Mouse (Mus musculus) C2C12 (cell line): ENCODE data around the gene Casp3. TPM values are rescaled to one million over a fixed set of nuclear protein-coding genes. Genes with fewer than 3 reads are reported as not detected.

ENCODE experiments used
- H3K27me3 ChIP-seq: one replicate; pipeline ENCODE4 v1.6.1; 2011; ENCODE audit not compliant: control insufficient read depth, insufficient read depth, insufficient read length
- H3K36me3 ChIP-seq: one replicate; pipeline ENCODE4 v1.6.1; 2011; ENCODE audit not compliant: control insufficient read depth, insufficient read depth
- H3K4me3 ChIP-seq: one replicate; pipeline ENCODE4 v1.5.1; 2011; ENCODE audit warnings: mild to moderate bottlenecking, control low read depth; ENCODE audit not compliant: poor library complexity, insufficient read depth, severe bottlenecking
- H3K79me2 ChIP-seq: one replicate; pipeline ENCODE4 v1.6.1; 2011; ENCODE audit not compliant: control insufficient read depth, insufficient read depth
- H3K79me3 ChIP-seq: one replicate; pipeline ENCODE4 v1.6.1; 2011; ENCODE audit warnings: low read depth, control low read depth
- H3ac ChIP-seq: one replicate; pipeline ENCODE3; 2011; ENCODE audit warnings: low read depth; ENCODE audit not compliant: control insufficient read depth, insufficient read length
- CEBPB ChIP-seq: IDR thresholded peaks from one replicate; pipeline ENCODE4 v1.6.1; 2011; ENCODE audit warnings: low read depth, mild to moderate bottlenecking, control low read depth, moderate library complexity
- CTCF ChIP-seq: IDR thresholded peaks from one replicate; pipeline ENCODE4 v1.5.1; 2011; ENCODE audit not compliant: control insufficient read depth, insufficient read depth, insufficient read length
- FOSL1 ChIP-seq: IDR thresholded peaks from one replicate; pipeline ENCODE4 v1.8.0; 2011; ENCODE audit warnings: mild to moderate bottlenecking, low read length; ENCODE audit not compliant: poor library complexity, insufficient read depth, severe bottlenecking
- MAX ChIP-seq: IDR thresholded peaks from one replicate; pipeline ENCODE4 v1.6.1; 2011; ENCODE audit warnings: mild to moderate bottlenecking, control low read depth
- MYOD1 ChIP-seq: IDR thresholded peaks from one replicate; pipeline ENCODE4 v1.6.1; 2011; ENCODE audit warnings: low read depth; ENCODE audit not compliant: control insufficient read depth, insufficient read length
- MYOG ChIP-seq: IDR thresholded peaks from one replicate; pipeline ENCODE4 v1.6.1; 2011; ENCODE audit not compliant: control insufficient read depth, insufficient read length; ENCODE audit errors: extremely low read depth
- USF1 ChIP-seq: IDR thresholded peaks from one replicate; pipeline ENCODE4 v1.6.1; 2011; ENCODE audit warnings: low read depth, mild to moderate bottlenecking, control low read depth, moderate library complexity
- long read RNA-seq, 2 experiments: library from polyadenylated mRNA; unstranded; transcript quantifications; one replicate each; pipeline ENCODE4 v2.0.0; 2019 to 2020
- polyA plus RNA-seq: library from polyadenylated mRNA; unstranded; fragments of >200 nt; fragmentation: generic; extraction: Trizol; gene quantifications from one replicate; pipeline ENCODE4 v1.2.1, GENCODE M21; 2012; ENCODE audit warnings: missing spikeins

Gene Casp3
- polyA plus RNA-seq, result 37.1 TPM
- long read RNA-seq, experiment 1, transcript Casp3-201 (7 exons, 1,520 nt), result minor isoform, 9 of 56 reads
- long read RNA-seq, experiment 1, transcript Casp3-204 (7 exons, 2,601 nt), result major isoform, 32 of 56 reads
- long read RNA-seq, experiment 1, partial matches to known transcripts, result 14 of 56 reads
- long read RNA-seq, experiment 1, other reads (novel, unspliced or antisense), result 1 of 56 reads
- long read RNA-seq, experiment 2, transcript Casp3-201 (7 exons, 1,520 nt), result minor isoform, 57 of 297 reads
- long read RNA-seq, experiment 2, transcript Casp3-204 (7 exons, 2,601 nt), result major isoform, 223 of 297 reads
- long read RNA-seq, experiment 2, partial matches to known transcripts, result 5 of 297 reads
- long read RNA-seq, experiment 2, other reads (novel, unspliced or antisense), result 12 of 297 reads

DNA sequence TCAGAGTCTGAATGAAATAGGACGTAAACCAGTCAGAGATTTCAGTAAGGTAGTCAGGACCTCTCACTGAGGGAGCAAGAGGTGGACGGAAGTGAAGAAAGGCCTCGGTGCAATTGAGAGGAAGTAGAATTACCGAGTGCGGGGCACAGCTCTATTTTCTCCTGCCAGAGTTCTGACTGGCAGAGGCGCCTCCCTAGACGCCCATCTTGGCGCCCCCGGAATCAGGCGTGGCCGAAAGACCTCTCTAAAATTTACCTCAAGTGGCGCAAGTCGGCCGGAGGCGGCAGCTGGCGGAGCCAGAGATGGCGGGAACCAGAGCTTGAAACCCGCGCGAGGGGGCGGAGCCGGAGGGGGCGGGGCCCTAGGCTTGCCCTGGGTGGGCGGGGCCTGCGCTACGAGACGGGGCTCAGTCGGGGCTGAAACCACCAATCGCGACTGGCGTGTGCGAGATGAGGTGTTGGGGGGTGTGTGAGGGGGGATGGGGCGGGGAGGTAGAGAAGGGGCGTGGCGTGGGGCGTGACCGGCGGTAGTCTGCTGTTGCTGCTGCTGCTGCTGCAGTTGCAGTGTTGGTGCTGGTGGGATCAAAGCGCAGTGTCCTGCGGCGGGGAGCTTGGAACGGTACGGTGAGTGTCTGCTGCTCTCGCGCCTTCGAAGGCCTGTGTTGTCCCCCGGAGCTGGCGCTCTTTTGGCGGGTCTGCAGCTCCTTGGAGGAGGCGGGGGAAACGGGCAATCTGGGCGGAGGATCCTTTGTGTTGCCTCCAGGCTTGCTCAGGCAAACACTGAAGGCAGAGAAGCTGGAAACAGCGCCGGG lies at the start of gene Casp3, which contains the start of gene Primpol:
Gene Casp3 (plus strand): TSS at position 413 of the 811 bp plus-strand sequence.
Gene Primpol (minus strand): TSS at position 334 of the 811 bp plus-strand sequence.
- Histone ChIP-seq H3K36me3 (peaks cover 3% of the 10 kb centered on the region), H3K4me3 (peak within 1 kb of the TSS; percentile 85), H3K79me2 (peaks cover 49% of the 10 kb centered on the region), H3ac (peak within 1 kb of the TSS; percentile 85), H3K79me3 (peaks cover 39% of the 10 kb centered on the region), H3K27me3 (no peaks in the 10 kb centered on the region)
- TF ChIP-seq CTCF, result no peak
- no peak for TF ChIP-seq FOSL1
- TF ChIP-seq MYOG, result no peak
- no peak for TF ChIP-seq CEBPB
- no peak for TF ChIP-seq MAX
- no peak for TF ChIP-seq MYOD1
- TF ChIP-seq USF1, result no peak

DNA sequence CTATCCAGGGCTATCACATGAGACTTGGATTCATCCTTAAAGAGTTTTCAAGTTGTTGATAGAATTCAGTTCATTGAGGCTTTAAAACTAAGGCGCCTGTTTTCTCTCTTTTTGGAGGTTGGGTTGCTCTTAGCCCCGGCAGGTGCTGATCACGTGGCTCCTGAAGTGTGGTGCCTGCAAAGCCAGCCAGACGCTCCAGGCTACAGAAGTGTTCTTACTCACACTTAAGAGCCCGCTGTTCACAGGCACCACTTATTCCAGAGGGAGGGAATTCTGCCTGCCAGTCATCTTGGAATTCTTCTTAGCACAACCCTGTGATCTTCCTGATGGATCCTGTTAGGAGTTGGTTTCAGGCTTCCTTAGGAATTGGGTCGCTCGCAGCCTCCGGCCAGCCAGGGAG lies 49.1 kb upstream of the Casp3 start:
- Histone ChIP-seq H3K79me3 (no peaks in the 10 kb centered on the region), H3K36me3 (peaks cover 35% of the 10 kb centered on the region), H3K4me3 (no peak overlapping the region), H3K79me2 (no peaks in the 10 kb centered on the region), H3K27me3 (no peaks in the 10 kb centered on the region), H3ac (no peak overlapping the region)
- no peak for TF ChIP-seq MYOD1
- no peak for TF ChIP-seq MAX
- no peak for TF ChIP-seq CTCF
- no peak for TF ChIP-seq MYOG
- no peak for TF ChIP-seq USF1
- TF ChIP-seq CEBPB, result no peak
- no peak for TF ChIP-seq FOSL1

DNA sequence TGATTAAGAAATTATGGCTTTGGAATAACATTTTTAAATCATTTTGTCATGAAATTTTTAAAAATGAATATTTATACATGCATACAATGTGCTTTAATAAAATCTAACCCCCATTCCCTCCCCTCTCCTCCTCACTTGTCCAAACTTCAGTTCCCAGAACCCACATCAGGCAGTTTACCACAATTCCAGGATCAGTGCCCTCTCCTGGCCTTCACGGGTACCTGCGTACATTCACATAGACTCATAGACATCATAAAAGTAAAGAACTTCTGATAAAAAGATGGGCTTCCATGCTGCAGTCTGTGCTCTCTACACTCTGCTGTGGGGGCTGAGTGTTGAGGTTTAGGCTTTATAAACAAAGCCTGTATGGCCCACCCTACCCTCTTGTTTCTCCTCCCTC lies 48.1 kb upstream of the Casp3 start:
- Histone ChIP-seq H3K36me3 (peaks cover 31% of the 10 kb centered on the region), H3K4me3 (no peak overlapping the region), H3K79me3 (no peaks in the 10 kb centered on the region), H3K79me2 (no peaks in the 10 kb centered on the region), H3K27me3 (no peaks in the 10 kb centered on the region), H3ac (no peak overlapping the region)
- no peak for TF ChIP-seq CEBPB

DNA sequence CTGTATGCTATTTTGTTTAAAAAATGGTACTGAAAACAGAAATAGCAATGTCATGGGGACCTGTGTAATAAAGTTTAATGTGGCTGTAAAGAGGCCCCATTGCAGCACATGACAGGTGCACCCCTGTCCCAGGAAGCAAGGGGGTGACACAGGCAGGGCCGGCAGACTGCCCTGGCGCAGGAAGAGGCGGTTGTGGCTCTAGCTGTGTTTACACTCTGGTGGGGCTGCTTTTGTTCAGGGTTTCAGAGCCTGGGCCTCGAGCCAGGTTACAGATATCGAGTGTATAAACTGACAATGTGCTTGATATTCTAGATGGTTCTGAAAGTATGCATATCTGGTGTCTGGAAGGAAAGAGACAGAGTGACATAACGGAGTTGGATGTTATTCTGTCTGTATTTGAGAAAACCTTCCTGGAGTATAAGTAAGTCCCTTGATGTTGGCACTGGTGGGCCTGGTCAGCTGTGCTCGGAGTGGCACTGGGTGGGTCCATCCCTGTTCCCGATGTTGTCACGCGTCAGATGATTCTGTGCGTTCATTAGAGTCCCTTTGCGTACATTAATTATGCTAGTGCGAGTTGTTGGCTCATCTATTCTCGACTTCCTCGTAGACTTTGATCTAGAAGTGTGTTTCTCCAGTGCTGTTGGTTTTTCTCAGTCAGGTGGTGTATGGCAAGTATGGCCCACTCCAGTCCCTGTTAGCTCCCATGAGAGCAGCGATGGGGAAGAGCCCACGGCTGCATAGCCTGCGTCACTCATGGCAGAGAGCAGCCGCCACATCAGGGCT lies 47.2 kb upstream of the Casp3 start:
- Histone ChIP-seq H3K79me3 (no peaks in the 10 kb centered on the region), H3K79me2 (no peaks in the 10 kb centered on the region), H3K4me3 (no peak overlapping the region), H3K36me3 (peaks cover 26% of the 10 kb centered on the region), H3ac (no peak overlapping the region), H3K27me3 (no peaks in the 10 kb centered on the region)
- TF ChIP-seq CTCF, result no peak
- TF ChIP-seq MYOG, result no peak
- no peak for TF ChIP-seq MAX
- TF ChIP-seq CEBPB, result no peak
- TF ChIP-seq MYOD1, result no peak
- no peak for TF ChIP-seq USF1
- no peak for TF ChIP-seq FOSL1

DNA sequence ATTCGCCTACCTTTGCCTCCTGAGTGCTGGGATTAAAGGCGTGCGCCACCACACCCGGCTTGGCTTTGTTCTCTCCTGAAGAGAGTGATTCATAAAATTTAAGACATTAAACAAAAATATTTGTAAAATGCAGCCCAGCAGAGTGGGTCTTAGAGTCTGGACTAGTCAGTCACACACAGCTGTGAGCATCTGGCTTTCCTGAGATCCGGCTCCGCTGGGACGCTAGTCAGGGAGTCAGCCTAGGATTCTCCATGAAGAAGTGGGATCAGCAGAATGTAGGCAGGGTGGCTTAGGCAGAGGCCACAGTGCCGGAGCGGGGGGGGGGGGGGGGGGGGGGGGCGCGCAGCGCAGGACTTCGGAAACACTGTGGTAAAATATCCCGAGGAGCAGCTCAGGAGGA lies 46.4 kb upstream of the Casp3 start:
- no peak for TF ChIP-seq FOSL1
- Histone ChIP-seq H3K27me3 (no peaks in the 10 kb centered on the region), H3K36me3 (peaks cover 25% of the 10 kb centered on the region), H3ac (no peak overlapping the region), H3K79me2 (no peaks in the 10 kb centered on the region), H3K4me3 (no peak overlapping the region), H3K79me3 (no peaks in the 10 kb centered on the region)
